Mouse (Mus musculus) liver, embryonic 14.5 days (tissue): ENCODE results near the gene Hip1.

Source experiments
- CTCF ChIP-seq: IDR thresholded peaks from 2 replicates; pipeline ENCODE4 v1.5.1; 2016; ENCODE audit warnings: antibody characterized with exemption, low read depth, control low read depth
- EP300 ChIP-seq: IDR thresholded peaks from 2 replicates; pipeline ENCODE4 v1.6.1; 2016; ENCODE audit warnings: antibody characterized with exemption, low read depth

DNA sequence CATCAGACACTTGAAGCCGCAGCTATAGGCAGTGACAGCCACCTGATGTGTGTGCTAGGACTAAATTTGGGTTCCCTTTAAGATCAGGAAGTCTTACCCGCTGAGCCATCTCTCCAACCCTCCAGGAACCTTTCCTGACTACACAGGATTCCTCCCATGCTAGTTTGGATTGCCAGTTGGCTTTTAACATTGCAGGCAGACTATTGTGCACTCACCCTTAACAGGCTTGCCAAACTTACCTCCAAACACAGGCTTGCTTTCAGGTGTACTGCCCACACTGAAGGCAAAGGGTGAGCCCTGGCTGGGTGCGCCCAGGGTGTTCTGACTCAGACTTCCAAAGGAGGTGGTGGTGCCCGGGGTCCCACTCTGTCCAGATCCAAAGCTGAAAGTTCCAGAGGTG, 164.2 kb downstream of the Hip1 start:
- TF ChIP-seq CTCF (no peak), EP300 (no peak)
